Mouse (Mus musculus) CH12.LX (cell line): ENCODE data around the gene AC170998.1. TPM values are rescaled to one million over a fixed set of nuclear protein-coding genes. Genes with fewer than 3 reads are reported as not detected.
A peak's percentile ranks its signal among the peaks of the same experiment; 100 is the strongest.

ENCODE experiments used
- DNase-seq: peaks from one replicate; pipeline ENCODE4 v3.0.0-alpha.2; 2013; ENCODE audit errors: extremely low read depth
- H3K27ac ChIP-seq: 2 replicates; pipeline ENCODE4 v1.5.1; 2012; ENCODE audit warnings: low read depth, mild to moderate bottlenecking, control low read depth, moderate library complexity; ENCODE audit not compliant: insufficient read depth
- H3K27me3 ChIP-seq: replicated peaks from 2 replicates; pipeline ENCODE3; 2012; ENCODE audit warnings: inconsistent platforms
- H3K36me3 ChIP-seq, 2 experiments: replicated peaks in 1 of 2; 2 replicates each; pipeline versions ENCODE3 to v1.6.1; 2012; ENCODE audit warnings: inconsistent platforms in 1 of 2, low read length in 1 of 2, mild to moderate bottlenecking in 1 of 2, mixed read lengths in 1 of 2, moderate library complexity in 1 of 2; ENCODE audit not compliant: control insufficient read depth in 1 of 2, insufficient read depth in 1 of 2
- H3K4me1 ChIP-seq, 2 experiments: 2 replicates each; pipeline ENCODE4 v1.6.1; 2012; ENCODE audit warnings: inconsistent platforms in 1 of 2, moderate library complexity in 1 of 2; ENCODE audit not compliant: insufficient read depth in 2 of 2, control insufficient read depth in 1 of 2
- H3K4me2 ChIP-seq: 2 replicates; pipeline ENCODE4 v1.6.1; 2012; ENCODE audit warnings: low read depth, mild to moderate bottlenecking, control low read depth; ENCODE audit not compliant: poor library complexity, insufficient read depth, severe bottlenecking
- H3K4me3 ChIP-seq, 3 experiments: fragments of 150-350 bp in 1 of 3; sonication (generic) in 1 of 3; replicated peaks in 1 of 3; 2 replicates each; pipeline versions ENCODE3 to v1.5.1; 2011 to 2012; ENCODE audit warnings: low read depth in 2 of 3, low read length in 2 of 3, mild to moderate bottlenecking in 2 of 3, moderate library complexity in 2 of 3, control low read depth in 1 of 3, improper control_type of control experiment in 1 of 3, inconsistent platforms in 1 of 3, mixed read lengths in 1 of 3; ENCODE audit not compliant: poor library complexity in 1 of 3
- H3K79me2 ChIP-seq: replicated peaks from 2 replicates; pipeline ENCODE4 v1.6.1; 2012; ENCODE audit warnings: mild to moderate bottlenecking, moderate library complexity; ENCODE audit not compliant: control insufficient read depth, poor library complexity, insufficient read depth, severe bottlenecking; ENCODE audit errors: extremely low read depth
- H3K9ac ChIP-seq: 2 replicates; pipeline ENCODE4 v1.6.1; 2012; ENCODE audit warnings: low read depth, mild to moderate bottlenecking, control low read depth, moderate library complexity; ENCODE audit not compliant: insufficient read depth
- H3K9me3 ChIP-seq: replicated peaks from 2 replicates; pipeline ENCODE3; 2012; ENCODE audit warnings: low read length, inconsistent platforms, mixed read lengths
- BHLHE40 ChIP-seq: IDR thresholded peaks from 2 replicates; pipeline ENCODE4 v1.6.1; 2011; ENCODE audit warnings: mild to moderate bottlenecking, low read depth, low read length, improper control_type of control experiment
- CHD1 ChIP-seq: IDR thresholded peaks from 2 replicates; pipeline ENCODE4 v1.6.1; 2012; ENCODE audit warnings: low read depth, low read length, improper control_type of control experiment, inconsistent platforms
- CHD2 ChIP-seq: IDR thresholded peaks from 2 replicates; pipeline ENCODE4 v1.6.1; 2011; ENCODE audit warnings: low read length, improper control_type of control experiment
- CTCF ChIP-seq, 2 experiments: IDR thresholded peaks in 1 of 2; conservative IDR thresholded peaks in 1 of 2; 2 replicates each; pipeline ENCODE4 v1.5.1; 2011 to 2012; ENCODE audit warnings: low read depth in 2 of 2, low read length in 2 of 2, improper control_type of control experiment in 1 of 2, inconsistent platforms in 1 of 2, mild to moderate bottlenecking in 1 of 2, moderate library complexity in 1 of 2
- ELF1 ChIP-seq: IDR thresholded peaks from 2 replicates; pipeline ENCODE4 v1.6.1; 2014; ENCODE audit warnings: low read depth, mild to moderate bottlenecking, inconsistent platforms, low read length, improper control_type of control experiment
- EP300 ChIP-seq: IDR thresholded peaks from 2 replicates; pipeline ENCODE4 v1.6.1; 2011; ENCODE audit warnings: low read length, improper control_type of control experiment
- ETS1 ChIP-seq: conservative IDR thresholded peaks from 2 replicates; pipeline ENCODE4 v1.6.1; 2012; ENCODE audit warnings: low read depth, mild to moderate bottlenecking, inconsistent platforms, low read length, improper control_type of control experiment, moderate library complexity
- HCFC1 ChIP-seq: IDR thresholded peaks from 2 replicates; pipeline ENCODE4 v1.6.1; 2012; ENCODE audit warnings: low read depth, mild to moderate bottlenecking, inconsistent platforms, low read length, improper control_type of control experiment
- JUN ChIP-seq: IDR thresholded peaks from 2 replicates; pipeline ENCODE4 v1.6.1; 2011; ENCODE audit warnings: low read depth, mild to moderate bottlenecking, low read length, improper control_type of control experiment, moderate library complexity; ENCODE audit not compliant: insufficient read depth
- JUND ChIP-seq: conservative IDR thresholded peaks from 2 replicates; pipeline ENCODE4 v1.6.1; 2011; ENCODE audit warnings: low read depth, low read length, improper control_type of control experiment
- KAT2A ChIP-seq: IDR thresholded peaks from 2 replicates; pipeline ENCODE4 v1.6.1; 2012; ENCODE audit warnings: low read length, improper control_type of control experiment, inconsistent platforms; ENCODE audit not compliant: insufficient replicate concordance
- MAX ChIP-seq: IDR thresholded peaks from 2 replicates; pipeline ENCODE4 v1.6.1; 2011; ENCODE audit warnings: low read length, improper control_type of control experiment
- MAZ ChIP-seq: IDR thresholded peaks from 2 replicates; pipeline ENCODE4 v1.6.1; 2012; ENCODE audit warnings: low read depth, mild to moderate bottlenecking, inconsistent platforms, low read length, improper control_type of control experiment, moderate library complexity
- MEF2A ChIP-seq: IDR thresholded peaks from 2 replicates; pipeline ENCODE4 v1.6.1; 2014; ENCODE audit warnings: low read depth, mild to moderate bottlenecking, inconsistent platforms, low read length, improper control_type of control experiment, borderline replicate concordance
- MXI1 ChIP-seq: IDR thresholded peaks from 2 replicates; pipeline ENCODE4 v1.6.1; 2011; ENCODE audit warnings: mild to moderate bottlenecking, low read depth, low read length, improper control_type of control experiment
- MYC ChIP-seq: IDR thresholded peaks from 2 replicates; pipeline ENCODE4 v1.6.1; 2011; ENCODE audit warnings: low read depth, mild to moderate bottlenecking, improper control_type of control experiment, low read length
- NELFE ChIP-seq: IDR thresholded peaks from 2 replicates; pipeline ENCODE4 v1.6.1; 2011; ENCODE audit warnings: low read depth, low read length, improper control_type of control experiment
- PAX5 ChIP-seq: IDR thresholded peaks from 2 replicates; pipeline ENCODE4 v1.6.1; 2012; ENCODE audit warnings: low read length, inconsistent platforms, mixed read lengths
- POLR2A ChIP-seq: IDR thresholded peaks from 2 replicates; pipeline ENCODE4 v1.6.1; 2011; ENCODE audit warnings: low read depth, mild to moderate bottlenecking, improper control_type of control experiment, low read length
- RAD21 ChIP-seq: IDR thresholded peaks from 2 replicates; pipeline ENCODE4 v1.6.1; 2011; ENCODE audit warnings: low read depth, mild to moderate bottlenecking, low read length, improper control_type of control experiment, moderate library complexity
- RCOR1 ChIP-seq: conservative IDR thresholded peaks from 2 replicates; pipeline ENCODE4 v1.6.1; 2012; ENCODE audit warnings: low read depth, mild to moderate bottlenecking, inconsistent platforms, low read length, improper control_type of control experiment
- SIN3A ChIP-seq: IDR thresholded peaks from 2 replicates; pipeline ENCODE4 v1.6.1; 2012; ENCODE audit warnings: low read length, improper control_type of control experiment, inconsistent platforms
- SMC3 ChIP-seq: IDR thresholded peaks from 2 replicates; pipeline ENCODE4 v1.6.1; 2011; ENCODE audit warnings: low read depth, low read length, improper control_type of control experiment
- TBP ChIP-seq: conservative IDR thresholded peaks from 2 replicates; pipeline ENCODE4 v1.6.1; 2011; ENCODE audit warnings: low read depth, low read length, improper control_type of control experiment
- TCF12 ChIP-seq: IDR thresholded peaks from 2 replicates; pipeline ENCODE4 v1.6.1; 2014; ENCODE audit warnings: low read depth, mild to moderate bottlenecking, inconsistent platforms, low read length, improper control_type of control experiment
- USF1 ChIP-seq: IDR thresholded peaks from 2 replicates; pipeline ENCODE4 v1.6.1; 2014; ENCODE audit warnings: low read depth, mild to moderate bottlenecking, inconsistent platforms, low read length, improper control_type of control experiment
- USF2 ChIP-seq: conservative IDR thresholded peaks from 2 replicates; pipeline ENCODE4 v1.6.1; 2011; ENCODE audit warnings: low read depth, low read length, improper control_type of control experiment
- ZC3H11A ChIP-seq: IDR thresholded peaks from 2 replicates; pipeline ENCODE4 v1.6.1; 2012; ENCODE audit warnings: low read depth, mild to moderate bottlenecking, inconsistent platforms, low read length, improper control_type of control experiment
- ZKSCAN1 ChIP-seq: IDR thresholded peaks from 2 replicates; pipeline ENCODE4 v1.6.1; 2012; ENCODE audit warnings: low read depth, inconsistent platforms, low read length, improper control_type of control experiment, borderline replicate concordance
- ZMIZ1 ChIP-seq: IDR thresholded peaks from 2 replicates; pipeline ENCODE4 v1.6.1; 2012; ENCODE audit warnings: low read depth, mild to moderate bottlenecking, inconsistent platforms, low read length, improper control_type of control experiment
- ZNF384 ChIP-seq: IDR thresholded peaks from 2 replicates; pipeline ENCODE4 v1.6.1; 2012; ENCODE audit warnings: low read depth, low read length, improper control_type of control experiment, inconsistent platforms
- dilution Hi-C: fragments of 300-500 bp; cut with MboI; formaldehyde crosslinking; loops from 2 replicates; pipeline ENCODE4 v1.14.3; 2020; ENCODE audit warnings: low sequenced_read_pairs; ENCODE audit not compliant: extremely low pct_unique_long_range_greater_than_20kb, extremely low pct_ligation_motif_present
- in situ Hi-C: fragments of 300-500 bp; cut with MboI; formaldehyde crosslinking; loops from 3 replicates; pipeline ENCODE4 v1.14.3; 2019; ENCODE audit warnings: low sequenced_read_pairs, low pct_ligation_motif_present, low pct_unique_long_range_greater_than_20kb, mixed read lengths
- polyA plus RNA-seq: library from polyadenylated mRNA; unstranded; fragments of >175 nt; gene quantifications from 2 replicates; pipeline ENCODE4 v1.2.1, GENCODE M21; 2012; ENCODE audit warnings: low read depth; ENCODE audit not compliant: insufficient read length
- total RNA-seq, 2 experiments: library from RNA; depleted of rRNA; stranded (reverse); fragments of 300-350 nt in 1 of 2; fragments of >200 nt in 1 of 2; gene quantifications; 2 replicates each; pipeline ENCODE4 v1.2.3; 2012 to 2014

Gene AC170998.1
- total and polyA plus RNA-seq, 3 experiments: 0.38 TPM; not detected in 2

- peaks cover 37% of the 10 kb centered on the region for H3K79me2 ChIP-seq
- H3K27me3 ChIP-seq: no peaks in the 10 kb centered on the region
- no peaks in the 10 kb centered on the region for H3K9me3 ChIP-seq
- peaks cover 25 to 87% of the 10 kb centered on the region in 2 experiments for H3K4me1 ChIP-seq
- H3K36me3 ChIP-seq: peaks cover 0 to 44% of the 10 kb centered on the region in 2 experiments
- peak overlapping the region in 1 of 3 experiments; percentile 6 for H3K4me3 ChIP-seq
- dilution Hi-C loops (no loop called here), in situ Hi-C loops (loop anchor here (5.0 to 10.0 kb wide), 2 partner anchors 45 to 197 kb away; no protein-coding TSS in a partner anchor)
- H3K27ac ChIP-seq: peak overlapping the region; percentile 69
- H3K4me2 ChIP-seq: peak overlapping the region; percentile 77
- TF ChIP-seq KAT2A (no peak), MXI1 (peak; percentile 38; the same call in 1 of the 2 replicates)
- TF ChIP-seq, all 38 proteins: peak for 1
- no peak overlapping the region for H3K9ac ChIP-seq
- DNase-seq: no peak
Observed at GRCm38 (mm10) chr17:28697290-28698195, 28.3 kb upstream of the AC170998.1 start.

- Histone ChIP-seq H3K9me3 (no peaks in the 10 kb centered on the region), H3K27me3 (no peaks in the 10 kb centered on the region), H3K4me2 (peak overlapping the region; percentile 77), H3K36me3 (peaks cover 0 to 45% of the 10 kb centered on the region in 2 experiments), H3K9ac (0 out of 2 replicates have a peak overlapping the region, but pooled peaks have one; percentile 35), H3K4me3 (no peak overlapping the region), H3K79me2 (peaks cover 32% of the 10 kb centered on the region), H3K4me1 (peaks cover 25 to 83% of the 10 kb centered on the region in 2 experiments), H3K27ac (peak overlapping the region; percentile 69)
- peak; percentile 86 for DNase-seq
- in situ Hi-C loops: loop anchor here (5.0 to 10.0 kb wide), 2 partner anchors 44 to 197 kb away; no protein-coding TSS in a partner anchor
- dilution Hi-C loops: no loop called here
- TF ChIP-seq ZC3H11A (no peak), MAX (0 out of 2 replicates have a peak, but pooled peaks have one; percentile 35), ZNF384 (0 out of 2 replicates have a peak, but pooled peaks have one; percentile 8), CHD1 (no peak), SIN3A (peak; percentile 89), USF2 (no peak), CTCF (conservative IDR thresholded peaks at IDR 0.05 in 1 of 2, IDR thresholded peaks at IDR 0.05 in 1 of 2; ENCODE audit: low read depth in 2 of 2, low read length in 2 of 2) (no peak), PAX5 (no peak), TBP (no peak), ZMIZ1 (no peak), USF1 (no peak), HCFC1 (no peak), MYC (0 out of 2 replicates have a peak, but pooled peaks have one; percentile 35), BHLHE40 (peak; percentile 79), JUND (peak; percentile 99), MXI1 (no peak), EP300 (peak; percentile 94), POLR2A (no peak), RCOR1 (peak; percentile 83), ELF1 (no peak), CHD2 (peak; percentile 80), ETS1 (peak; percentile 96), SMC3 (no peak), JUN (peak; percentile 100), NELFE (no peak), MAZ (no peak), KAT2A (no peak), ZKSCAN1 (no peak), TCF12 (peak; percentile 67), RAD21 (no peak), MEF2A (peak; percentile 92)
Observed at GRCm38 (mm10) chr17:28698245-28698644, 27.6 kb upstream of the AC170998.1 start.
